ENCODE assay signal across 8 mouse cellular contexts in genomic region chr3:105958204-105958603, GRCm38 (mm10). TPM values are rescaled to one million over a fixed set of nuclear protein-coding genes. Genes with fewer than 3 reads are reported as not detected.
A peak's percentile ranks its signal among the peaks of the same experiment; 100 is the strongest.
DNase-seq lines count a peak whose midpoint lies in the region; ATAC-seq and TF ChIP-seq lines count a peak whose summit lies in the region.

No protein-coding gene starts in this region.

- no peak for ATAC-seq in cerebellum, adult (ENCODE audit: insufficient number of reproducible peaks, low FRiP score, low TSS enrichment)
- ATAC-seq in limb, embryonic 13.5 days (ENCODE audit: low FRiP score, low read depth) = no peak
- no peak for ATAC-seq in stomach, embryonic 16.5 days (ENCODE audit: insufficient read depth, low FRiP score)

- peak overlapping the region; percentile 87 for H3K4me2 ChIP-seq in limb, embryonic 13.5 days (replicated peaks)
- H3K4me2 ChIP-seq in stomach, embryonic 16.5 days (ENCODE audit: low read depth, low read length) = peak overlapping the region; percentile 86

- H3K4me3 ChIP-seq in cerebellum, adult 2 months (replicated peaks; ENCODE audit: insufficient read depth, low read depth, low read length) = peak overlapping the region; percentile 69
- H3K4me3 ChIP-seq in limb, embryonic 13.5 days = peak overlapping the region; percentile 95
- H3K4me3 ChIP-seq in stomach, embryonic 16.5 days (replicated peaks; ENCODE audit: low read length) = peak overlapping the region; percentile 95

- H3K9me3 ChIP-seq in limb, embryonic 13.5 days = no peaks in the 10 kb centered on the region; the same call in 1 of the 2 replicates
- no peaks in the 10 kb centered on the region for H3K9me3 ChIP-seq in stomach, embryonic 16.5 days (replicated peaks; ENCODE audit: control insufficient read depth, low read length)

- H3K36me3 ChIP-seq in limb, embryonic 13.5 days = peaks cover 43% of the 10 kb centered on the region
- H3K36me3 ChIP-seq in stomach, embryonic 16.5 days (ENCODE audit: control insufficient read depth, insufficient read depth, low read length) = peaks cover 18% of the 10 kb centered on the region; the same call in 1 of the 2 replicates

- TF ChIP-seq CTCF in cerebellum, adult 2 months (IDR thresholded peaks at IDR 0.05; ENCODE audit: borderline replicate concordance, insufficient read depth, low read depth, low read length) = no peak

- peak overlapping the region; percentile 96 for H3K9ac ChIP-seq in limb, embryonic 13.5 days
- H3K9ac ChIP-seq in stomach, embryonic 16.5 days (ENCODE audit: low read length) = peak overlapping the region; percentile 97

- no peak overlapping the region for H3K27ac ChIP-seq in cerebellum, adult 2 months (ENCODE audit: insufficient read depth, low read length)
- no peak overlapping the region for H3K27ac ChIP-seq in limb, embryonic 13.5 days
- H3K27ac ChIP-seq in stomach, embryonic 16.5 days (ENCODE audit: low read length) = no peak overlapping the region; the same call in 1 of the 2 replicates

- H3K4me1 ChIP-seq in cerebellum, adult 2 months (ENCODE audit: control insufficient read depth, insufficient read depth, low read length) = no peaks in the 10 kb centered on the region; the same call in 1 of the 2 replicates
- H3K4me1 ChIP-seq in limb, embryonic 13.5 days = peaks cover 32% of the 10 kb centered on the region
- H3K4me1 ChIP-seq in stomach, embryonic 16.5 days (ENCODE audit: control insufficient read depth, insufficient read depth, low read length) = peaks cover 16% of the 10 kb centered on the region

- H3K27me3 ChIP-seq in cerebellum, adult 2 months (ENCODE audit: control insufficient read depth, insufficient read depth, low read length) = no peaks in the 10 kb centered on the region
- H3K27me3 ChIP-seq in limb, embryonic 13.5 days = no peaks in the 10 kb centered on the region
- no peaks in the 10 kb centered on the region for H3K27me3 ChIP-seq in stomach, embryonic 16.5 days (ENCODE audit: control insufficient read depth, insufficient read depth, low read length)

- TF ChIP-seq POLR2A in cerebellum, adult 2 months (IDR thresholded peaks at IDR 0.05; ENCODE audit: borderline replicate concordance, insufficient read depth, low read length) = no peak

- no peak for DNase-seq in cerebellum, adult 2 months
- peak; percentile 5 for DNase-seq in retina, embryonic 14.5 days (ENCODE audit: low spot score)
- no peak for DNase-seq in retina, postnatal 1 day
- no peak for DNase-seq in embryo, embryonic 11 days
- no peak for DNase-seq in cerebellum, postnatal 25 days

- 24% methylated on average over 5 of the region's 5 CpGs for WGBS in cerebellum, adult 2 months
- 51% methylated on average over 5 of the region's 5 CpGs for WGBS in limb, embryonic 13.5 days
- 32% methylated on average over 5 of the region's 5 CpGs for WGBS in stomach, embryonic 16.5 days

RNA-seq across cellular contexts. Expression of gene Wdr77, which starts 1.0 kb away (rescaled TPM):
- polyA plus RNA-seq in cerebellum, adult 2 months (2012; rRNA removed) = 56.5 and 56.9 TPM in 2 replicates
- 114 and 119 TPM in 2 replicates for polyA plus RNA-seq in limb, embryonic 13.5 days (2015; fragmentation: Nextera tagmentation; extraction: Ambion mirVana)
- 110 and 120 TPM in 2 replicates for polyA plus RNA-seq in stomach, embryonic 16.5 days (2015; fragmentation: Nextera tagmentation; extraction: Ambion mirVana)

RNA-seq across cellular contexts. Expression of gene Atp5f1, which starts 1.7 kb away (rescaled TPM):
- 396 and 419 TPM in 2 replicates for polyA plus RNA-seq in cerebellum, adult 2 months (2012; rRNA removed)
- 456 and 469 TPM in 2 replicates for polyA plus RNA-seq in limb, embryonic 13.5 days (2015; fragmentation: Nextera tagmentation; extraction: Ambion mirVana)
- polyA plus RNA-seq in stomach, embryonic 16.5 days (2015; fragmentation: Nextera tagmentation; extraction: Ambion mirVana) = 473 and 524 TPM in 2 replicates

RNA-seq across cellular contexts. Expression of gene Ovgp1, which starts 15.3 kb away (rescaled TPM):
- 15.8 and 17.3 TPM in 2 replicates for polyA plus RNA-seq in cerebellum, adult 2 months (2012; rRNA removed)
- polyA plus RNA-seq in limb, embryonic 13.5 days (2015; fragmentation: Nextera tagmentation; extraction: Ambion mirVana) = 1.5 TPM in 2 replicates
- 0.90 and 1.6 TPM in 2 replicates for polyA plus RNA-seq in stomach, embryonic 16.5 days (2015; fragmentation: Nextera tagmentation; extraction: Ambion mirVana)

RNA-seq across cellular contexts. Expression of gene I830077J02Rik, which starts 25.7 kb away (rescaled TPM):
- polyA plus RNA-seq in cerebellum, adult 2 months (2012; rRNA removed) = 0.40 and 0.72 TPM in 2 replicates
- polyA plus RNA-seq in limb, embryonic 13.5 days (2015; fragmentation: Nextera tagmentation; extraction: Ambion mirVana) = 0.38 and 0.55 TPM in 2 replicates
- 1.6 and 2.6 TPM in 2 replicates for polyA plus RNA-seq in stomach, embryonic 16.5 days (2015; fragmentation: Nextera tagmentation; extraction: Ambion mirVana)

RNA-seq across cellular contexts. Expression of gene Pifo, which starts 56.2 kb away (rescaled TPM):
- 1.2 and 1.8 TPM in 2 replicates for polyA plus RNA-seq in cerebellum, adult 2 months (2012; rRNA removed)
- not detected in 2 replicates for polyA plus RNA-seq in limb, embryonic 13.5 days (2015; fragmentation: Nextera tagmentation; extraction: Ambion mirVana)
- polyA plus RNA-seq in stomach, embryonic 16.5 days (2015; fragmentation: Nextera tagmentation; extraction: Ambion mirVana) = 0.35 TPM in 1 of 2 replicates, not detected in the other
